Mouse (Mus musculus) liver, embryonic 13.5 days (tissue): ENCODE measurements around the gene Lrg1. TPM values are rescaled to one million over a fixed set of nuclear protein-coding genes. Genes with fewer than 3 reads are reported as not detected.

ENCODE experiments used
- ATAC-seq: fragments of 200-750 bp; cut with Nextera tagmentation; 2 replicates; pipeline ENCODE4 v1.8.0; 2017; ENCODE audit warnings: low read depth, mild to moderate bottlenecking, moderate number of reproducible peaks, moderate library complexity
- DNase-seq: peaks from one replicate; pipeline ENCODE4 v3.0.0; 2022
- H3K27ac ChIP-seq: fragments of 300-500 bp; sonication (generic); 2 replicates; pipeline ENCODE4 v1.5.1; 2015; ENCODE audit warnings: moderate library complexity, mild to moderate bottlenecking, inconsistent platforms
- H3K27me3 ChIP-seq: fragments of 300-500 bp; sonication (generic); 2 replicates; pipeline ENCODE4 v1.6.1; 2015; ENCODE audit warnings: mild to moderate bottlenecking, inconsistent platforms
- H3K36me3 ChIP-seq: fragments of 300-500 bp; sonication (generic); 2 replicates; pipeline ENCODE4 v1.6.1; 2015; ENCODE audit warnings: mild to moderate bottlenecking, inconsistent platforms
- H3K4me1 ChIP-seq: fragments of 300-500 bp; sonication (generic); replicated peaks from 2 replicates; pipeline ENCODE4 v1.6.1; 2015; ENCODE audit warnings: inconsistent platforms
- H3K4me2 ChIP-seq: fragments of 300-500 bp; sonication (generic); 2 replicates; pipeline ENCODE4 v1.6.1; 2015; ENCODE audit warnings: inconsistent platforms, mild to moderate bottlenecking, moderate library complexity
- H3K4me3 ChIP-seq: fragments of 300-500 bp; sonication (generic); replicated peaks from 2 replicates; pipeline ENCODE4 v1.5.1; 2015; ENCODE audit warnings: mild to moderate bottlenecking, inconsistent platforms
- H3K9ac ChIP-seq: fragments of 300-500 bp; sonication (generic); 2 replicates; pipeline ENCODE4 v1.6.1; 2015; ENCODE audit warnings: mild to moderate bottlenecking, inconsistent platforms
- H3K9me3 ChIP-seq: fragments of 300-500 bp; sonication (generic); replicated peaks from 2 replicates; pipeline ENCODE4 v1.6.1; 2016; ENCODE audit warnings: inconsistent platforms
- polyA plus RNA-seq: library from polyadenylated mRNA; unstranded; fragments of >200 nt; fragmentation: Nextera tagmentation; extraction: Ambion mirVana; gene quantifications from 2 replicates; pipeline ENCODE4 v1.2.1, GENCODE M21; 2015

Lrg1 gene
- polyA plus RNA-seq, 1 experiment from 2014 or later: 0.36 TPM

- Histone ChIP-seq H3K36me3 (peaks cover 68% of the 10 kb centered on the region), H3K9me3 (no peaks in the 10 kb centered on the region), H3K9ac (no peak overlapping the region), H3K4me2 (no peak overlapping the region), H3K27me3 (no peaks in the 10 kb centered on the region), H3K27ac (no peak overlapping the region), H3K4me1 (peaks cover 24% of the 10 kb centered on the region), H3K4me3 (no peak overlapping the region)
- no peak for ATAC-seq
- DNase-seq: no peak
Observed at GRCm38 (mm10) chr17:56071126-56071525, 50.7 kb downstream of the Lrg1 start.

Other genes starting within 250 kb of the Lrg1 start
- gene Zfp119a, start 243.1 kb downstream of the Lrg1 start, polyA plus RNA-seq: 2.1 and 3.1 TPM in 2 replicates
- 6.5 and 7.7 TPM in 2 replicates for gene Zfp959, start 229.9 kb downstream of the Lrg1 start, polyA plus RNA-seq
- gene Zfp119b, start 172.5 kb downstream of the Lrg1 start, polyA plus RNA-seq: 2.4 and 2.6 TPM in 2 replicates
- 4.6 and 5.0 TPM in 2 replicates for gene Ebi3, start 169.4 kb downstream of the Lrg1 start, polyA plus RNA-seq
- gene Yju2, start 162.9 kb downstream of the Lrg1 start, polyA plus RNA-seq: 11.4 and 12.7 TPM in 2 replicates
- gene Shd, start 151.5 kb downstream of the Lrg1 start, polyA plus RNA-seq: 0.22 and 0.34 TPM in 2 replicates
- 0.56 and 0.69 TPM in 2 replicates for gene Fsd1, start 135.5 kb downstream of the Lrg1 start, polyA plus RNA-seq
- 1.5 and 1.8 TPM in 2 replicates for gene Stap2, start 116.4 kb downstream of the Lrg1 start, polyA plus RNA-seq
- gene Mpnd, start 116.3 kb downstream of the Lrg1 start, polyA plus RNA-seq: 13.5 and 14.5 TPM in 2 replicates
- gene Sh3gl1, start 85.4 kb downstream of the Lrg1 start, polyA plus RNA-seq: 48.0 and 50.9 TPM in 2 replicates
- 19.8 and 27.1 TPM in 2 replicates for gene Chaf1a, start 81.6 kb downstream of the Lrg1 start, polyA plus RNA-seq
- gene Ubxn6, start 47.0 kb downstream of the Lrg1 start, polyA plus RNA-seq: 14.2 and 15.6 TPM in 2 replicates
- gene Hdgfl2, start 42.4 kb downstream of the Lrg1 start, polyA plus RNA-seq: 59.0 and 64.9 TPM in 2 replicates
- gene Plin4, start 12.2 kb downstream of the Lrg1 start, polyA plus RNA-seq: not detected in 2 replicates
- gene Plin5, start 4.4 kb downstream of the Lrg1 start, polyA plus RNA-seq: 0.23 and 0.32 TPM in 2 replicates
- gene Sema6b, start 18.3 kb upstream of the Lrg1 start, polyA plus RNA-seq: 0.51 and 0.55 TPM in 2 replicates
- 2.7 and 2.9 TPM in 2 replicates for gene Tnfaip8l1, start 40.5 kb upstream of the Lrg1 start, polyA plus RNA-seq
- 59.2 and 66.7 TPM in 2 replicates for gene Mydgf, start 61.9 kb upstream of the Lrg1 start, polyA plus RNA-seq
- 19.6 and 23.0 TPM in 2 replicates for gene Dpp9, start 96.9 kb upstream of the Lrg1 start, polyA plus RNA-seq
- 6.1 and 7.1 TPM in 2 replicates for gene Fem1a, start 134.8 kb upstream of the Lrg1 start, polyA plus RNA-seq
- gene Ticam1, start 154.8 kb upstream of the Lrg1 start, polyA plus RNA-seq: 2.3 and 2.7 TPM in 2 replicates
- 24.9 and 27.1 TPM in 2 replicates for gene Plin3, start 170.9 kb upstream of the Lrg1 start, polyA plus RNA-seq
- not detected in 2 replicates for gene Arrdc5, start 178.3 kb upstream of the Lrg1 start, polyA plus RNA-seq
- 121 and 131 TPM in 2 replicates for gene Uhrf1, start 181.3 kb upstream of the Lrg1 start, polyA plus RNA-seq
- 6.1 and 7.1 TPM in 2 replicates for gene Kdm4b, start 204.1 kb upstream of the Lrg1 start, polyA plus RNA-seq